Mouse (Mus musculus): Measurements from ENCODE around the gene Npcd. TPM values are rescaled to one million over a fixed set of nuclear protein-coding genes. Genes with fewer than 3 reads are reported as not detected.

The Npcd gene
- polyA plus RNA-seq, 1 experiment: 3.0 TPM

GRCm38 (mm10) chr15:79808114-79808513 lies 25.9 kb downstream of the Npcd start:
- H3K4me3 ChIP-seq (ENCODE audit: insufficient read depth, low read length): no peak overlapping the region
- no peak overlapping the region for H3K27ac ChIP-seq (ENCODE audit: insufficient read depth, low read length)
- TF ChIP-seq POLR2A (IDR thresholded peaks at IDR 0.05; ENCODE audit: extremely low read depth, insufficient read depth, low read length): no peak
- peak; percentile 88 for TF ChIP-seq CTCF (IDR thresholded peaks at IDR 0.05; ENCODE audit: extremely low read depth, insufficient read depth, low read length)
- peaks cover 2% of the 10 kb centered on the region for H3K4me1 ChIP-seq (ENCODE audit: control insufficient read depth, insufficient read depth, low read length)

GRCm38 (mm10) chr15:79807050-79807449 lies 27.0 kb downstream of the Npcd start:
- no peak for TF ChIP-seq POLR2A (IDR thresholded peaks at IDR 0.05; ENCODE audit: extremely low read depth, insufficient read depth, low read length)
- no peak for TF ChIP-seq CTCF (IDR thresholded peaks at IDR 0.05; ENCODE audit: extremely low read depth, insufficient read depth, low read length)
- Histone ChIP-seq H3K4me3 (ENCODE audit: insufficient read depth, low read length) (no peak overlapping the region), H3K27ac (ENCODE audit: insufficient read depth, low read length) (no peak overlapping the region)

GRCm38 (mm10) chr15:79805246-79805645 lies 28.8 kb downstream of the Npcd start:
- Histone ChIP-seq H3K4me3 (ENCODE audit: insufficient read depth, low read length) (peak overlapping the region; percentile 75; the same call in 1 of the 2 replicates), H3K4me1 (ENCODE audit: control insufficient read depth, insufficient read depth, low read length) (peaks cover 2% of the 10 kb centered on the region), H3K27ac (ENCODE audit: insufficient read depth, low read length) (no peak overlapping the region)
- TF ChIP-seq CTCF (IDR thresholded peaks at IDR 0.05; ENCODE audit: extremely low read depth, insufficient read depth, low read length): no peak
- TF ChIP-seq POLR2A (IDR thresholded peaks at IDR 0.05; ENCODE audit: extremely low read depth, insufficient read depth, low read length): no peak

More at GRCm38 (mm10) chr15:79807050-79807449, 27.0 kb downstream of the Npcd start:
- H3K4me1 ChIP-seq (ENCODE audit: control insufficient read depth, insufficient read depth, low read length): peaks cover 2% of the 10 kb centered on the region

- TF ChIP-seq CTCF (IDR thresholded peaks at IDR 0.05; ENCODE audit: extremely low read depth, insufficient read depth, low read length) (no peak), POLR2A (IDR thresholded peaks at IDR 0.05; ENCODE audit: extremely low read depth, insufficient read depth, low read length) (peak; percentile 53; the same call in 1 of the 2 replicates)
- H3K4me3 ChIP-seq (ENCODE audit: insufficient read depth, low read length): peak within 1 kb of the TSS; percentile 75
- peak within 1 kb of the TSS; percentile 86 for H3K27ac ChIP-seq (ENCODE audit: insufficient read depth, low read length)
These were observed 29.5 kb downstream of the Npcd start, which contains the start of gene Nptxr for GRCm38 (mm10) chr15:79804352-79805071. Gene Nptxr, minus strand, starts transcription at chr15:79804766.

GRCm38 (mm10) chr15:79803533-79804351 lies 30.3 kb downstream of the Npcd start:
- peaks cover 2% of the 10 kb centered on the region for H3K4me1 ChIP-seq (ENCODE audit: control insufficient read depth, insufficient read depth, low read length)

More at GRCm38 (mm10) chr15:79804352-79805071, 29.5 kb downstream of the Npcd start, which contains the start of gene Nptxr:
- peaks cover 2% of the 10 kb centered on the region for H3K4me1 ChIP-seq (ENCODE audit: control insufficient read depth, insufficient read depth, low read length)

GRCm38 (mm10) chr15:79802304-79802703 lies 31.7 kb downstream of the Npcd start:
- Histone ChIP-seq H3K4me3 (ENCODE audit: insufficient read depth, low read length) (peak overlapping the region; percentile 75), H3K4me1 (ENCODE audit: control insufficient read depth, insufficient read depth, low read length) (peaks cover 8% of the 10 kb centered on the region), H3K27ac (ENCODE audit: insufficient read depth, low read length) (no peak overlapping the region; the same call in 1 of the 2 replicates)
- TF ChIP-seq CTCF (IDR thresholded peaks at IDR 0.05; ENCODE audit: extremely low read depth, insufficient read depth, low read length): no peak
- TF ChIP-seq POLR2A (IDR thresholded peaks at IDR 0.05; ENCODE audit: extremely low read depth, insufficient read depth, low read length): no peak

More at GRCm38 (mm10) chr15:79803533-79804351, 30.3 kb downstream of the Npcd start:
- Histone ChIP-seq H3K27ac (ENCODE audit: insufficient read depth, low read length) (peak overlapping the region; percentile 86), H3K4me3 (ENCODE audit: insufficient read depth, low read length) (peak overlapping the region; percentile 75)
- no peak for TF ChIP-seq POLR2A (IDR thresholded peaks at IDR 0.05; ENCODE audit: extremely low read depth, insufficient read depth, low read length)
- no peak for TF ChIP-seq CTCF (IDR thresholded peaks at IDR 0.05; ENCODE audit: extremely low read depth, insufficient read depth, low read length)

- Histone ChIP-seq H3K4me1 (ENCODE audit: control insufficient read depth, insufficient read depth, low read length) (peaks cover 11% of the 10 kb centered on the region), H3K27ac (ENCODE audit: insufficient read depth, low read length) (peak overlapping the region; percentile 58; the same call in 1 of the 2 replicates), H3K4me3 (ENCODE audit: insufficient read depth, low read length) (peak overlapping the region; percentile 75)
- TF ChIP-seq POLR2A (IDR thresholded peaks at IDR 0.05; ENCODE audit: extremely low read depth, insufficient read depth, low read length) (no peak), CTCF (IDR thresholded peaks at IDR 0.05; ENCODE audit: extremely low read depth, insufficient read depth, low read length) (no peak)
These were observed 32.4 kb downstream of the Npcd start for GRCm38 (mm10) chr15:79801646-79802045.

GRCm38 (mm10) chr15:79800701-79801100 lies 33.3 kb downstream of the Npcd start:
- Histone ChIP-seq H3K27ac (ENCODE audit: insufficient read depth, low read length) (no peak overlapping the region), H3K4me3 (ENCODE audit: insufficient read depth, low read length) (peak overlapping the region; percentile 17), H3K4me1 (ENCODE audit: control insufficient read depth, insufficient read depth, low read length) (peaks cover 13% of the 10 kb centered on the region)
- TF ChIP-seq CTCF (IDR thresholded peaks at IDR 0.05; ENCODE audit: extremely low read depth, insufficient read depth, low read length): no peak
- TF ChIP-seq POLR2A (IDR thresholded peaks at IDR 0.05; ENCODE audit: extremely low read depth, insufficient read depth, low read length): no peak

- H3K27ac ChIP-seq (ENCODE audit: insufficient read depth, low read length): peak overlapping the region; percentile 60; the same call in 1 of the 2 replicates
- no peak overlapping the region for H3K4me3 ChIP-seq (ENCODE audit: insufficient read depth, low read length)
- no peak for TF ChIP-seq CTCF (IDR thresholded peaks at IDR 0.05; ENCODE audit: extremely low read depth, insufficient read depth, low read length)
- TF ChIP-seq POLR2A (IDR thresholded peaks at IDR 0.05; ENCODE audit: extremely low read depth, insufficient read depth, low read length): 0 out of 2 replicates have a peak, but pooled peaks have one; percentile 21
- H3K4me1 ChIP-seq (ENCODE audit: control insufficient read depth, insufficient read depth, low read length): peaks cover 14% of the 10 kb centered on the region
These were observed 35.4 kb downstream of the Npcd start for GRCm38 (mm10) chr15:79798591-79798990.

Measured in cortical plate, adult 2 months (tissue).